In genomic region chr11:64500536-64501112, GRCm38 (mm10) we compare ENCODE assay signal across 20 mouse cellular contexts.
A peak's percentile ranks its signal among the peaks of the same experiment; 100 is the strongest.
DNase-seq lines count a peak whose midpoint lies in the region; ATAC-seq and TF ChIP-seq lines count a peak whose summit lies in the region.
"Had no signal": no experiment of that assay in that cellular context is flagged by ENCODE, and none has a peak within 500 bp of the region (broad histone marks: within the 10 kb centered on the region; RNA-seq: fewer than 3 reads in every experiment).

No protein-coding gene starts in this region.

- TF ChIP-seq CTCF in left cerebral cortex, adult 2 months (IDR thresholded peaks at IDR 0.05): no peak
- TF ChIP-seq CTCF in kidney, adult 2 months (conservative IDR thresholded peaks at IDR 0.05; ENCODE audit: insufficient read depth, insufficient read length, low read depth, low read length): no peak

- no peaks in the 10 kb centered on the region for H3K36me3 ChIP-seq in kidney, adult 2 months (ENCODE audit: control insufficient read depth, insufficient read depth, low read length)
- no peaks in the 10 kb centered on the region for H3K36me3 ChIP-seq in midbrain, embryonic 15.5 days (replicated peaks)
- H3K36me3 ChIP-seq: embryonic facial prominence, embryonic 10.5 days; heart, embryonic 12.5 days; hindbrain, embryonic 15.5 days had no signal

- H3K9ac ChIP-seq in midbrain, embryonic 15.5 days: no peak overlapping the region
- H3K9ac ChIP-seq: forebrain, embryonic 13.5 days; heart, embryonic 12.5 days; hindbrain, embryonic 15.5 days had no signal

- 0 out of 2 replicates have a peak, but pooled peaks cover 3% of the 10 kb centered on the region for H3K4me1 ChIP-seq in kidney, adult 2 months (ENCODE audit: control insufficient read depth, insufficient read depth, low read length)
- H3K4me1 ChIP-seq in midbrain, embryonic 15.5 days: no peaks in the 10 kb centered on the region
- H3K4me1 ChIP-seq: forebrain, embryonic 13.5 days; hindbrain, embryonic 15.5 days had no signal

- ATAC-seq in midbrain, embryonic 15.5 days (replicated peaks): no peak
- ATAC-seq: forebrain, embryonic 13.5 days had no signal

- H3K9me3 ChIP-seq in midbrain, embryonic 15.5 days: peaks cover 4% of the 10 kb centered on the region; the same call in 1 of the 2 replicates
- H3K9me3 ChIP-seq: embryonic facial prominence, embryonic 10.5 days; forebrain, embryonic 13.5 days; heart, embryonic 12.5 days had no signal

- no peak for TF ChIP-seq POLR2A in kidney, adult 2 months (IDR thresholded peaks at IDR 0.05; ENCODE audit: low read depth, low read length)

- no peak overlapping the region for H3K4me3 ChIP-seq in left cerebral cortex, adult 2 months
- no peak overlapping the region for H3K4me3 ChIP-seq in kidney, adult 2 months (ENCODE audit: insufficient read depth, low read depth, low read length)
- no peak overlapping the region for H3K4me3 ChIP-seq in midbrain, embryonic 15.5 days
- H3K4me3 ChIP-seq: embryonic facial prominence, embryonic 10.5 days; forebrain, embryonic 13.5 days; heart, adult 2 months; heart, embryonic 12.5 days; hindbrain, embryonic 15.5 days had no signal

- intact Hi-C loops in left cerebral cortex, adult 2 months (cut with DNase I): no loop called here

- WGBS in kidney, adult 2 months: 56% methylated on average over 5 of the region's 5 CpGs
- 89% methylated on average over 5 of the region's 5 CpGs for WGBS in midbrain, embryonic 15.5 days

- no peak overlapping the region for H3K4me2 ChIP-seq in midbrain, embryonic 15.5 days
- H3K4me2 ChIP-seq: forebrain, embryonic 13.5 days; heart, embryonic 12.5 days; hindbrain, embryonic 15.5 days had no signal

- H3K27ac ChIP-seq in left cerebral cortex, adult 2 months: no peak overlapping the region
- no peak overlapping the region for H3K27ac ChIP-seq in kidney, adult 2 months (ENCODE audit: insufficient read depth, low read depth, low read length)
- H3K27ac ChIP-seq in midbrain, embryonic 15.5 days: no peak overlapping the region
- H3K27ac ChIP-seq: embryonic facial prominence, embryonic 10.5 days; forebrain, embryonic 13.5 days; heart, adult 2 months; hindbrain, embryonic 15.5 days had no signal

- H3K27me3 ChIP-seq in kidney, adult 2 months (replicated peaks; ENCODE audit: control insufficient read depth, insufficient read depth, low read length): no peaks in the 10 kb centered on the region
- no peaks in the 10 kb centered on the region for H3K27me3 ChIP-seq in midbrain, embryonic 15.5 days (replicated peaks)
- H3K27me3 ChIP-seq: CH12.LX; forebrain, embryonic 13.5 days; heart, embryonic 12.5 days; hindbrain, embryonic 15.5 days had no signal

- DNase-seq in layer of hippocampus, adult 11-12 months (ENCODE audit: low spot score): peak; percentile 31
- DNase-seq in layer of hippocampus, adult 9-10 months (ENCODE audit: low spot score): no peak
- DNase-seq in left cerebral cortex, adult 11 months (ENCODE audit: low spot score): peak; percentile 14
- DNase-seq in left cerebral cortex, adult 2 months (ENCODE audit: extremely low spot score in 1 of 2, low spot score in 2 of 2): no peak
- DNase-seq in Muller cell, postnatal 12 days (ENCODE audit: inconsistent ontology term): peak; percentile 92
- peak; percentile 17 to 27 for DNase-seq in frontal cortex, adult 2 months (ENCODE audit: extremely low spot score in 1 of 2, low spot score in 1 of 2)
- no peak for DNase-seq in kidney, adult 2 months
- DNase-seq: adrenal gland, adult 8-10 months; adrenal gland, postnatal 36 days; cerebellum, adult 11-12 months; cerebellum, adult 9-11 months; cerebellum, postnatal 36 days; gastrocnemius, postnatal 14 days; heart, adult 2 months had no signal

Comparison
In these comparisons a context has a peak if more than half of its experiments do, and no peak if none do; other contexts are left out.
1. DNase-seq: peak in layer of hippocampus, adult 11-12 months (single experiment), left cerebral cortex, adult 11 months (single experiment), Muller cell, postnatal 12 days (single experiment) and frontal cortex, adult 2 months (2 of 2); none in layer of hippocampus, adult 9-10 months (single experiment), left cerebral cortex, adult 2 months (0 of 2) and kidney, adult 2 months (single experiment).